Mouse (Mus musculus) liver, embryonic 13.5 days (tissue): ENCODE measurements around the gene Ppp1r12c. TPM values are rescaled to one million over a fixed set of nuclear protein-coding genes. Genes with fewer than 3 reads are reported as not detected.

Experiments
- ATAC-seq: fragments of 200-750 bp; cut with Nextera tagmentation; 2 replicates; pipeline ENCODE4 v1.8.0; 2017; ENCODE audit warnings: low read depth, mild to moderate bottlenecking, moderate number of reproducible peaks, moderate library complexity
- DNase-seq: peaks from one replicate; pipeline ENCODE4 v3.0.0; 2022
- H3K27ac ChIP-seq: fragments of 300-500 bp; sonication (generic); 2 replicates; pipeline ENCODE4 v1.5.1; 2015; ENCODE audit warnings: moderate library complexity, mild to moderate bottlenecking, inconsistent platforms
- H3K27me3 ChIP-seq: fragments of 300-500 bp; sonication (generic); 2 replicates; pipeline ENCODE4 v1.6.1; 2015; ENCODE audit warnings: mild to moderate bottlenecking, inconsistent platforms
- H3K36me3 ChIP-seq: fragments of 300-500 bp; sonication (generic); 2 replicates; pipeline ENCODE4 v1.6.1; 2015; ENCODE audit warnings: mild to moderate bottlenecking, inconsistent platforms
- H3K4me1 ChIP-seq: fragments of 300-500 bp; sonication (generic); replicated peaks from 2 replicates; pipeline ENCODE4 v1.6.1; 2015; ENCODE audit warnings: inconsistent platforms
- H3K4me2 ChIP-seq: fragments of 300-500 bp; sonication (generic); 2 replicates; pipeline ENCODE4 v1.6.1; 2015; ENCODE audit warnings: inconsistent platforms, mild to moderate bottlenecking, moderate library complexity
- H3K4me3 ChIP-seq: fragments of 300-500 bp; sonication (generic); replicated peaks from 2 replicates; pipeline ENCODE4 v1.5.1; 2015; ENCODE audit warnings: mild to moderate bottlenecking, inconsistent platforms
- H3K9ac ChIP-seq: fragments of 300-500 bp; sonication (generic); 2 replicates; pipeline ENCODE4 v1.6.1; 2015; ENCODE audit warnings: mild to moderate bottlenecking, inconsistent platforms
- H3K9me3 ChIP-seq: fragments of 300-500 bp; sonication (generic); replicated peaks from 2 replicates; pipeline ENCODE4 v1.6.1; 2016; ENCODE audit warnings: inconsistent platforms
- WGBS: fragments of 180-500 bp; shearing (Covaris S2); methylation state at CpG from one replicate; pipeline ENCODE4 v1.1.7; 2015; ENCODE audit not compliant: insufficient replicate concordance; 5-methylcytosine and 5-hydroxymethylcytosine counted together
- microRNA-seq: library from miRNA; unstranded; fragments of <30 nt; microRNA quantifications from one replicate; pipeline ENCODE4, GENCODE M21; 2016
- polyA plus RNA-seq: library from polyadenylated mRNA; unstranded; fragments of >200 nt; fragmentation: Nextera tagmentation; extraction: Ambion mirVana; gene quantifications from 2 replicates; pipeline ENCODE4 v1.2.1, GENCODE M21; 2015

The Ppp1r12c gene
- polyA plus RNA-seq, 1 experiment from 2014 or later = 18.8 TPM

DNA sequence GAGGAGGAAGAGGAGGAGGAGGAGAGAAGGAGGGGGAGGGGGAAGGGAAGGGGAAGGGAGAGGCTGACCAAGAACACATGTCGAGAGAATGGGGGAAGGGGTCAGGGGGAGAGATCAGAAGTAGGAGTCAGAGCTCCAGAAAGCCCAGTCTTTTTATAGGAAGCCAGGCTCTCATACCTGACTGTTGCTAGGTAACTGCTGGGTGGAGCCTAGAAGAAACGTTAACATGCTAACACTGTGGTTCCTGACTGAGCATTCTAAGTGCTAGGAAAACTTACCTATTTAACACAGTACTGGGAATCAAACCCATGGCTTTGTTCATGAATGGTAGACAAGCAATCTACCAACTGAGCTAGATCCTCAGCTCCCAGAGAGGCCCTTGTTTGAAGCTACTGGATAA, 52.3 kb downstream of the Ppp1r12c start:
- DNase-seq (no peak), ATAC-seq (no peak)
- Histone ChIP-seq H3K9me3 (no peaks in the 10 kb centered on the region), H3K27ac (no peak overlapping the region), H3K9ac (no peak overlapping the region), H3K4me1 (peaks cover 28% of the 10 kb centered on the region), H3K4me2 (no peak overlapping the region), H3K36me3 (no peaks in the 10 kb centered on the region), H3K27me3 (no peaks in the 10 kb centered on the region), H3K4me3 (no peak overlapping the region)
- WGBS = 6% methylated on average over 2 of the region's 2 CpGs

DNA sequence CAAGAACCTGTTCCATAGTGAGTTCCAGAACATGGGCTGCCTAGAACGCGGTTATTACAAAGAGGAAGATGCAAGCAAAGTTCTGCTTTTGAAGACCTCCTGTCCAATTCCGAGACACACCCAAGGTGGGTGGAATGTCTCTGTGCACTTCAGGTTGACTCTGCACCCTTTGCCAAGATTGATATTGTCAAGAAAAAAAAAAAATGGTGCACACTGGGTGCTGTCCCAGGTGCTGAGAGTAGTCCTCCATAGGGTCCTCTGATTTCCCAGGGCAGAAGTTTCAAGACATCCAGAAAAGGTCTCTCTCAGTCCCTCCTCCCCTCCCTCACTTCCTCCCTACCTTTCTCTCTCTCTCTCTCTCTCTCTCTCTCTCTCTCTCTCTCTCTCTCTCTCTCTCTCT, 53.0 kb downstream of the Ppp1r12c start:
- ATAC-seq (no peak), DNase-seq (no peak)
- no peak overlapping the region for H3K4me3 ChIP-seq
- no peak overlapping the region for H3K9ac ChIP-seq
- H3K4me2 ChIP-seq = no peak overlapping the region
- no peaks in the 10 kb centered on the region for H3K9me3 ChIP-seq
- H3K36me3 ChIP-seq = no peaks in the 10 kb centered on the region
- peaks cover 28% of the 10 kb centered on the region for H3K4me1 ChIP-seq
- no peaks in the 10 kb centered on the region for H3K27me3 ChIP-seq
- WGBS = 74% methylated on average over 3 of the region's 3 CpGs
- H3K27ac ChIP-seq = no peak overlapping the region

DNA sequence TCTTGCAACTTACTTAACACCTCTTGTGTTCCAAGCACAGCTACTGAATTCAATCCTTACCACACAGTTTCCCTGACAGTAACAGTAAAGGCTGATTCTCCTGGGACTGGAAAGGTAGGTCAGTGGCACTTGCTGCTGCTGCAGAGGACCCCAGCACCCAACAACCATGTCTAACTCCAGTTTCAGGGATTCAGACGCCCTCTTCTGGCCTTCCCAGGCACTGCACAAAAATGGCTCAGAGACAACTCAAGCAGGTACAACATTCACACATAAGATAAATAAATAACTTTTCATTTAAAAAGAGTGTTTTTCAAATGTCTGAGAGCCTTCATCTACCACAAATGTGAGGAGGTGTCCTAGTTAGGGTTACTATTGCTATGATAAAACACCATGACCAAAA, 54.3 kb downstream of the Ppp1r12c start:
- no peak overlapping the region for H3K4me2 ChIP-seq
- WGBS = 3% methylated on average over 1 of the region's 1 CpGs
- peaks cover 19% of the 10 kb centered on the region for H3K4me1 ChIP-seq
- H3K36me3 ChIP-seq = peaks cover 9% of the 10 kb centered on the region
- no peaks in the 10 kb centered on the region for H3K27me3 ChIP-seq
- no peak for ATAC-seq
- no peak for DNase-seq
- no peaks in the 10 kb centered on the region for H3K9me3 ChIP-seq
- H3K4me3 ChIP-seq = no peak overlapping the region
- H3K9ac ChIP-seq = no peak overlapping the region
- no peak overlapping the region for H3K27ac ChIP-seq

DNA sequence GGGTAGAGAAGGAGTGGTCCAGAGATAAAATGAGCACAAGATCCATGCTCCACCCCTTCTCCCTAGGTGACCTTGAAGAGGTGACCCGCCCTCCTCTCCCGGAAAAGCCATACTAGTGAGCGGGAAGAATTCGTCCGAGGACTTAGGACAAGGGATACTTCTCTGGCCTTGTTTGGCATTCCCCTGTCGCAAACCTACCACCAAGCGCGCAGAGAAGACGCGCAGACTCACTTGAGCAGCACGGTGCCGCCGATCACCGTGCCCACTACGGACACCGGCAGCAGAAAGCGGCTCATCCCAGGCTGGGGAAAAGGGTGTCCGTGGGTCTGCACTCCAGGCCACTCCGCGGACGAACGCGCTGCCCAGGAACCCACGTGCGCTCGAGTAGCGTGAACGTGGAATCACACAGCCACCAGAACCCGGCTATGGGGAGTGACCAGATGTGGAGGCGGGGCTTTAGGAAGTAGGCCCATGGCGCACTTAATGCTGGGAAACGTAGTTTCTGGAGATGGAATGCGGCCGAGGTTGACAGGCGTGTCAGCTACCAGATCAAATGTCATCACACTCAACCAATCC, 56.2 kb downstream of the Ppp1r12c start, which contains the start of gene Rdh13:
TSS of gene Rdh13 (minus strand) at position 434 of the 576 bp plus-strand sequence.
- ATAC-seq (peak; percentile 96), DNase-seq (peak; percentile 80)
- no peaks in the 10 kb centered on the region for H3K9me3 ChIP-seq
- H3K4me3 ChIP-seq = peak within 1 kb of the TSS; percentile 79
- peak within 1 kb of the TSS; percentile 74 for H3K4me2 ChIP-seq
- H3K27me3 ChIP-seq = no peaks in the 10 kb centered on the region
- H3K36me3 ChIP-seq = peaks cover 27% of the 10 kb centered on the region
- WGBS = under 1% methylated on average over 35 of the region's 35 CpGs
- peaks cover 14% of the 10 kb centered on the region for H3K4me1 ChIP-seq
- peak within 1 kb of the TSS; percentile 66 for H3K27ac ChIP-seq
- peak within 1 kb of the TSS; percentile 76 for H3K9ac ChIP-seq

DNA sequence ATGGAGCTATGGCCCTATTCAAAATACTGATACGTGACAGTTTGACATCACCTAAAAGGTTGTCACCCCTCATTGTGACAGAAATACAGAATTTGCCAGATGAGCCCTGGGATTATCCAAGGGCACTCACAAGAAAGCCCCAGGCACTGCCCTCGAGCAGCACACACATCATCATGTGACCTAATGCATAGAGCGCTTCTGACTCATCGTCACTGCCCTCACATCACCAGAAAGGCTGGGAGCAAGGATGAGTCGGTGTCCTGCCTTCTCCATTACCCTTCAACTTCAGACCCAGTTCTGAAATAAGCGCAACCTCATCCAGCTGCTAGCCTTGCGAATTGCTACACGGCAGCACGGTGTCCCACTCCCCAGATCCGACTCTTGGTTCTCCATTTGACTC, 60.9 kb downstream of the Ppp1r12c start:
- 79% methylated on average over 10 of the region's 10 CpGs for WGBS
- no peak overlapping the region for H3K9ac ChIP-seq

DNA sequence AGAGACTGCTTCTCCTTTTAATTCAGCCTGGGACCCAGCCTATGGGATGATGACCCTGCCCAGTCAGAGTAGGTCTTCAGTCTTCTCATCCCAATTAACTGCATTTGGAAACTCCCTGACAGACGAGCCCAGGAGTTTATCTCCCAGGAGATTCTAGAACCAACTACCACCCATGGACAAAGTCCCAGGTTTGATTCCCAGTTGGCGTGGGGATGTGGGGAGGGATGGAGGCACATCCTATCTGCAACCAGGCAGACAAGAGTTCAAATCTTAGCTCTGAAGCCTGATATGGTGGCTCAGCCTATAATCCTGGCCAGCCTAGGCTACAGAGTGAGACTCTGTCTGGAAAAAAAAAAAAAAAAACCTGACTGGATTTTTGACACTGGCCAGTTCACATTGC, 63.8 kb downstream of the Ppp1r12c start:
- H3K4me1 ChIP-seq = no peaks in the 10 kb centered on the region
- H3K9ac ChIP-seq = no peak overlapping the region
- H3K27ac ChIP-seq = no peak overlapping the region
- peaks cover 75% of the 10 kb centered on the region for H3K36me3 ChIP-seq
- DNase-seq (no peak), ATAC-seq (no peak)
- no peaks in the 10 kb centered on the region for H3K9me3 ChIP-seq
- H3K27me3 ChIP-seq = no peaks in the 10 kb centered on the region
- 61% methylated on average over 2 of the region's 2 CpGs for WGBS
- H3K4me3 ChIP-seq = no peak overlapping the region
- no peak overlapping the region for H3K4me2 ChIP-seq

More for the DNA sequence above, 60.9 kb downstream of the Ppp1r12c start:
- H3K27me3 ChIP-seq = no peaks in the 10 kb centered on the region
- peaks cover 9% of the 10 kb centered on the region for H3K4me1 ChIP-seq
- no peak overlapping the region for H3K4me3 ChIP-seq
- H3K4me2 ChIP-seq = no peak overlapping the region
- ATAC-seq (no peak), DNase-seq (no peak)
- peaks cover 55% of the 10 kb centered on the region for H3K36me3 ChIP-seq
- no peaks in the 10 kb centered on the region for H3K9me3 ChIP-seq
- H3K27ac ChIP-seq = no peak overlapping the region

DNA sequence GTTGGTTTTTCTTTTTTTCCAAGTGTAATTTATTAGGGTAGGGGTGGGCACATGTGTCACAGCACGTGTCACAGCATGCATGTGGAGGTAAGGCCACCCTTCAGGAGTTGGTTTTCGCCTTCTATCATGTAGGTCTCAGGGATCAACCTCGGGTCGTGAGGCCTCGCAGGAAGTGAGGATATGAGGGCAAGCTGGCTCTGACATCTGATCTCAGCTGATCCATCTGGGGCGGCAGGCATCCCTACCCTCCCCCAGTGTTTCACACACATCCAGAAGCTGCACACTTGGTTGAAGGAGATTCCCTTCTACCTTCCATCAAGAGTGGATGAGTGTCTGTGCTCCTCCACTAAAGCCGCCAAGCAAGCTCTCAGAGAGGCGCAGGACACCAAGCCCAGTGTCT, 69.5 kb downstream of the Ppp1r12c start:
- H3K27me3 ChIP-seq = no peaks in the 10 kb centered on the region
- no peaks in the 10 kb centered on the region for H3K9me3 ChIP-seq
- no peak overlapping the region for H3K4me2 ChIP-seq
- 75% methylated on average over 8 of the region's 8 CpGs for WGBS
- H3K4me1 ChIP-seq = no peaks in the 10 kb centered on the region
- no peak overlapping the region for H3K27ac ChIP-seq
- H3K4me3 ChIP-seq = no peak overlapping the region
- ATAC-seq = no peak
- no peak overlapping the region for H3K9ac ChIP-seq
- DNase-seq = no peak
- H3K36me3 ChIP-seq = peaks cover 71% of the 10 kb centered on the region

GRCm38 (mm10) chr7:4431548-4431947, 69.9 kb downstream of the Ppp1r12c start:
- no peak for ATAC-seq

More at GRCm38 (mm10) chr7:4431548-4431947, 69.9 kb downstream of the Ppp1r12c start:
- 67% methylated on average over 6 of the region's 6 CpGs for WGBS
- Histone ChIP-seq H3K27me3 (no peaks in the 10 kb centered on the region), H3K36me3 (peaks cover 70% of the 10 kb centered on the region), H3K4me3 (no peak overlapping the region), H3K9me3 (no peaks in the 10 kb centered on the region), H3K9ac (no peak overlapping the region), H3K27ac (no peak overlapping the region), H3K4me2 (no peak overlapping the region), H3K4me1 (no peaks in the 10 kb centered on the region)
- DNase-seq = peak; percentile 59

Small RNA genes within 50 kb of the gene (microRNA-seq; reads per million reads assigned to microRNA genes)
- not detected for gene Gm24605

Other genes starting within 250 kb of the Ppp1r12c start
- not detected in 2 replicates for gene Ncr1, start 164.0 kb downstream of the Ppp1r12c start, polyA plus RNA-seq
- gene Gp6, start 103.9 kb downstream of the Ppp1r12c start, polyA plus RNA-seq = 4.3 and 4.6 TPM in 2 replicates
- 7.7 and 7.9 TPM in 2 replicates for gene Rdh13, start 56.0 kb downstream of the Ppp1r12c start, polyA plus RNA-seq
- gene Eps8l1, start 41.0 kb downstream of the Ppp1r12c start, polyA plus RNA-seq = 1.4 TPM in 2 replicates
- gene Tnnt1, start 14.7 kb upstream of the Ppp1r12c start, polyA plus RNA-seq = 13.2 and 13.4 TPM in 2 replicates
- 1.1 and 4.5 TPM in 2 replicates for gene Tnni3, start 22.5 kb upstream of the Ppp1r12c start, polyA plus RNA-seq
- 0.13 and 0.24 TPM in 2 replicates for gene Dnaaf3, start 30.8 kb upstream of the Ppp1r12c start, polyA plus RNA-seq
- gene Syt5, start 45.9 kb upstream of the Ppp1r12c start, polyA plus RNA-seq = 0.39 and 0.46 TPM in 2 replicates
- not detected in 2 replicates for gene Ptprh, start 102.4 kb upstream of the Ppp1r12c start, polyA plus RNA-seq
- 22.6 and 25.1 TPM in 2 replicates for gene Tmem86b, start 129.7 kb upstream of the Ppp1r12c start, polyA plus RNA-seq
- 5.7 and 7.1 TPM in 2 replicates for gene Ppp6r1, start 157.3 kb upstream of the Ppp1r12c start, polyA plus RNA-seq
- 77.8 and 83.4 TPM in 2 replicates for gene Hspbp1, start 183.4 kb upstream of the Ppp1r12c start, polyA plus RNA-seq
- gene Brsk1, start 188.9 kb upstream of the Ppp1r12c start, polyA plus RNA-seq = 0.08 and 0.10 TPM in 2 replicates
- gene Tmem150b, start 223.6 kb upstream of the Ppp1r12c start, polyA plus RNA-seq = 0.09 and 0.15 TPM in 2 replicates
- 61.6 and 63.9 TPM in 2 replicates for gene Kmt5c, start 238.4 kb upstream of the Ppp1r12c start, polyA plus RNA-seq